Mouse (Mus musculus): Measurements from ENCODE around the gene Hoxd4.

Hoxd4 gene

DNA sequence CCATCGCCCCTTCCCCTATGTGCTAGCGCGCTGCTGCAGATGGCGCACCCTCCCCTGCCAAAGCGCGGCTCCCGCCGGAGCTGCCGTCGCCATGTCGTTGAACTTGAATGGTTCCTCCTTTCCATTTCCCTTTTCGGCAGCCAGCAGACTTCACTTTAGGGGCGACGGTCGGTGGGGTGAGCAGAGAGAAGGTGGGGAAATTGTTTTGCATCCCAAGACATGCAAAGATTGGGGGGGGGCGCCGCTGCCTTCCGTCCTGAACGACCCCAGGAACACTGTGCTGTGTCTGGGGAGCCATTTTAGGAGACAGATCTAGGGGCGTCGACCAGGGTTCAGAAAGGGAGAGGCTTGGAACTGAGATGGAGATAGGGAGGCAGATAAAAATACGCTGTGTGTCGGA lies 31.7 kb upstream of the Hoxd4 start:
- no peak for DNase-seq

DNA sequence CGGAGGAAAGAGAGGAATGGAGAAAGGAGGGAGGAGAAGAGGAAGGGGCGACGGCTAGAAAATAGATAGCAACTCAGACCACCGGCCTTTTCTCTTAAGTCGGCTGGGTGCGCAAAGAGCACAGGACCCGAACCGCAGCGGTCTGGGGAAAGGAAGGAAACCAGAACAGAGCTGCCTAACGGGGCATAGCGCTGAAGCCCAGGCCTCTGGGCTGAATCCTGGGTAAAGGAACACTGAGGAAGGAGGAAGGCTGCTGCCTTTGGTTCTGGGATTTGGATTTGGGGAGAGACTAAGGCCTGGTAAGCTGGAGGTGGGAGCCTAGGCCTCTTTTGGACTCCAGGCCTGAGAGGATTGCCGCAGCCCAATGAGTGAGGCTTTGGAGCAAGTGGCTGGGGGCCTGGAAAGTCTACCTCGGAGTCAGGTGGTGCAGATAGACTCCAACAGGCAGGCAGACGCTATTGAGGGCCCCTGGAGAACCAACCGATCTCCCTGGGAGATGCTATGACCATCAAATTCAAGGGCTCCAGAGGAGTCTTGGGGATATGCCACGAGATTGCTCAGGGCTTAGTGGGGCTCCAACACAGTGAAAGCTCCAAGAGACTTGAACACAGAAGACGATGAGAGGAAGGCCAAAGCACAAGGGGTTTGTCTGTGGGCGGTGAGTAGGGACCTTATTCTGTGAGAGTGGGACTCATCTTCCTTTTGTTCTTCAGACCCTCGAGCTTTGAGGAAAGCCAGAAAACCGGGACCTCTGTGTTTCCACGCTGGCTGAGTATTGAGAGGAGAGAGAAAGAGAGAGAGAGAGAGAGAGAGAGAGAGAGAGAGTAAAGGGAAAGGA lies 30.9 kb upstream of the Hoxd4 start:
- DNase-seq = no peak

DNA sequence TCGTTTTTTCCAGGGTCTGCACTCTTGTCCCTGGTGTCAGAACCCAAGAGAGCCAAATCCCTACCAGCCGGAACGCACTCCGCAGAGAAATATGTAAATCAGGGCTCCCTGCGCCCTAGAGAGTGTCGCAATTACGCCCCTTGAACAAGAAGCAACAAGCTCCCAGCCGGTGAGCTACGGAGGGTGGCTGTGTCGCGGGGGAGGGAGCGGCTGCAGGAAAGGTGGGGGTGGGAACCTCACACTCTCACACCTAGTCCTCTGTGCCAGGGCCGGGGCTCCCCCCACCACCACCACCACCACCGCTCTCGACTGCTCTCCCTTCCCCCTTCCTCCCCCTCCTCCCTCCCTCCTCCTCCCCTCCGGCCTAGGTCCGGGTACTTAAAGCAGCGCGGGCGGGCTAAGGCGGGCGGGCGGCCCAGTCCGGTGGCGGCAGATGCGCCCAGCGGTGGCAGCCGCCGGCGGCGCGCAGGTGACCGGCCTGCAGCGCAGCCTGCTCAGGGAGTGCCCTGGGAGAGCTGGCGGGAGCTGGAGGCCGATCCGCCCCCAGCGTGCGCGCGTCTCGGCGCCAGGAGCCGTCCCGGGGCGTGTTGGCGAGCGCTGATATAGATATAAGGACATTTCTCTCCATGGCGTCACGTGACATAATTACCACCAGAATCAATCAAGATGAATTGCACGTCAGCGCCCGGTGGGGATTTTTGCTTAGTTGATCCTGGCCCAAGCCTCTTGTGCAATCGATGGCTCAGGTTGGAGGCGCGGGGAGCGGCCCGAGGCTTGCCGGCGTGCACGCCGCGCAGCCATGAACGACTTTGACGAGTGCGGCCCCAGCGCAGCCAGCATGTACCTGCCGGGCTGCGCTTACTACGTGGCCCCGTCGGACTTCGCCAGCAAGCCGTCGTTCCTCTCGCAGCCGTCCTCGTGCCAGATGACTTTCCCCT lies 29.9 kb upstream of the Hoxd4 start:
- DNase-seq = no peak

DNA sequence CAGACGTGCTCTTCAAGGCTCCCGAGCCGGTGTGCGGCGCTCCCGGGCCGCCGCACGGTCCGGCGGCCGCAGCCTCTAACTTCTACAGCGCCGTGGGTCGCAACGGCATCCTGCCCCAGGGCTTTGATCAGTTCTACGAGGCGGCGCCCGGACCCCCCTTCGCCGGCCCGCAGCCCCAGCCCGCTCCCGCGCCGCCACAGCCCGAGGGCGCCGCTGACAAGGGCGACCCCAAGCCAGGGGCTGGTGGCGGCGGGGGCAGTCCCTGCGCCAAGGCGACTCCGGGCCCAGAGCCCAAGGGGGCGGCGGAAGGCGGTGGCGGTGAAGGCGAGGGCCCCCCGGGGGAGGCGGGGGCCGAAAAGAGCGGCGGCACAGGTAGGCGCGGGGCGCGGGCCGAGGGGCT lies 28.9 kb upstream of the Hoxd4 start:
- no peak for DNase-seq

DNA sequence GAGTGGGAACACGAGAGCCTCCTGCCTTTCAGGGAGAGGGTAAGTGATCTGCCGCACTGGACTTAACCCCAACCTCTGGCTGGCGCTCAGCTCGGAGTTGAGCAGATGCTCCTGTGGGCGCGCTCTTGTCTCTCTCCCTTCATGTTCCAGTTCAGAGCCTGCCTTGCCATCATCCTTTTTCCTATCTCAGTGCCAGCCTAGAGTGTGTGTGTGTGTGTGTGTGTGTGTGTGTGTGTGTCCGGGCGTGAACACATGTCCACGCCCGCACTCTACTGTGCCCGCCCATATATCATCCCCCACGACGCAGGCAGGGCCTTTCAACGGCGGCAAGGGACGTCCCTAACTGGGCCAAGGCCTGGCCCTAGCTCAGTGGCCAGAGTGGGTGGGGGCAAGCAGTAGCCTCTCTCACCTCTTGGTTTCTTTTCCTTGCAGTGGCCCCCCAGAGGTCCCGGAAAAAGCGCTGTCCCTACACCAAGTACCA lies 28.2 kb upstream of the Hoxd4 start:
- no peak for DNase-seq

DNA sequence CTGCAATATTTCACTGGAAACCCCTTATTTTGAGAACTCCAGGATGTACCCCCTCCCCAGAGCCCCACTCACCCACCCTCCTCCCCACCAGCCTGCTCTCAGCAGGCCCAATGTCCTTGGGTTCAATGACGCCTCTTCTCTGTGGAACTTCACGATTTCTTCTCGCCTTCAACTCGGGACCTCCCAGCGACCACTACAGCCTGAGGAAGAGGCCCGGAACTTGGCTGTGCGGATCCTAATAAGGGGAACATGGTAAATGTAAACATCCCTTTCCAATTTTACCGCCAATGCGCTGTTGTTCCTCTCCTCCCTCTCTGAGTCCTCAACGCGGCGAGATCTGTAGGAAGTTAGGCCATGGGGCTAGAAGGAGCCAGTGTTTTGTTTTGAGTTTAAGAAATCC lies 27.6 kb upstream of the Hoxd4 start:
- no peak for DNase-seq

DNA sequence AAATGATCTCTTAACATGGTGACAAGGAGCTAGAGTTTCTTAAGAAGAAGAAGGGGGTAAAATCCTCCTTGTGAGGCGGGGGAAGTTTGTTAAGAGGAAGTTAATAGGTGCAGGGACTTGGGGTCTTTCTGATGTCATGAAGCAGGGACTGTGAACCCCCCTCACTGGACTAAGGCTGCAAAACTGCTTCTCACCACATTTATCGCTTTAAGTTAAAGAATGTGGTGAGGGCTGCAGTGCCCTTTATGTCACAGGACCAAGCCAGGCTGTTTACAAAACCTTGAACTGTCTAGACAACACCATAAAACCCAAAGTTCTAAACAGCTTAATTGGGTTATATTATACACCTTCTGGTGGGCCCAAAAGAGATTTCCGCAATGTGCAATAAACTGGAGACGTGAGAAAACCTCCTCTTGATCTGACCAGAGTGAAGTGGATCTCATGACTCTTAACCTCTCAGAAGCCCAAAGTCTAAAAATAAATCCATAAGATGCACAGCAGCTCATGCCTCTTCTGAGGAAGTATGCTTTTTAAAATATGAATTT lies 26.6 kb upstream of the Hoxd4 start:
- DNase-seq = no peak

DNA sequence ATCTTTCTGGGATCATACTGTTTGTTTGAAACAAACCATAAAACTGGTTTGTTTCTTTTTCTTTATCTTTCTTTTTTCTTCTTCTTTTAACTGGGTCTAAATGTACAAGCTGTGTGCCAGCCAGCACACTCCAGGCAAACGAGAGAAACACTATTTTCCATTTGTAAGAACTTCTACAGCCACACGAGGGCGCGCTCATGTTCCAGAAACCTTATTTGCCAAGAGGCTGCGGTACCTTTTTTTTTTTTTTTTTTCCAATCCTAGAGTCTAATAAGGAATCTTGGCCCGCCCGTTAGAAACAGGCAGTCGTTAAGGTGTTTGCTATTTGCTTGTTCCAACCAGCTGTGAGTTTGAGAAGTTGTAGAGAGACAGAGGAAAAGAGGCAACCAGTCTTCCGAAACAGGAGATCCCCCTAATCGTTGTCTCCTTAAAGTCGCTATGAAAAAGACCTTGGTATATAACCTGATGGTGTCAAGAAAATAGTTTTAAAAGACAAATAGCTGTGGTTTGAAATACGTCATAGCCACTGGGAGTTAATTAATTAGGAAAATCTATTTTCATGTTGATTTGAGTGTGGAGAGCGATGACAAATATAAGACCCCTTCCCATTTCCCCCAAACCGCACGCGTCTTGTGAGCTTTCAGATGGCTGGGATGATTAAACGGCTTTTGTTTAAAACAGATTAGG lies 25.3 kb upstream of the Hoxd4 start:
- DNase-seq = peak in 1 of 2 experiments; percentile 25

DNA sequence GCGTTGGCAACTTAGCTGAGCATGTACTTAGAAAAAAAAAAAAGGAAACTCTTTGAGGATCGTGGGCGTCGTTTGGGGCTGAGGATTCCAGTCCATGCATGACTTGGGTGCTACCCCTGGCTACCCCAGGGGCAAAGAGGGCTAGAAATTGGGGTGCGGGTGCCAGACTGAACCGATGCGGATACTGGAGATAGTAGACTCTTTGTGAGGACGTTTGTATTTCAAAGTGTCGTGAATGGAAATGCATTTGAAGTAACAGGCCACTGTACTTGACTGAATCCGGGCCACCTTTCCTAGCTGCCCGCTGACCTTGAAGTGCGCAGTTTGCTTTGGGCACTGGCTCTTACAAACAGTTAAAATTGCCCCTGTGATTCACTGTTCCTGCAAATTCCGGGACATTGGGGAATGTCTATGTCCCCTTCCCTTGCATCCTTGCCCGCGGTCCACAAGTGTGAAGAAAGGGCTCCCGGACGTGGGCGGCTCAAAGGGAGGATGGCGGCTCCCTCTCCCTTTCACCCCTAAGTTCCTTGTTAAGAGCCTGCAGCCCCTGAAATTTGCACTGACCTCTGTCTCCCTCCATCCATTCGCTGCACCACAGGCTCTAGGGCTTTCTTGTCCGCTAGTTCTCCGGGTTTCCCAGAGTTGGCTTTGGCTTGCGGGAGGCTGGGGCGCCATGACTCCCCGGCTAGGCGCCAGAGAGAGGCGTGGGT lies 24.6 kb upstream of the Hoxd4 start:
- DNase-seq = no peak

DNA sequence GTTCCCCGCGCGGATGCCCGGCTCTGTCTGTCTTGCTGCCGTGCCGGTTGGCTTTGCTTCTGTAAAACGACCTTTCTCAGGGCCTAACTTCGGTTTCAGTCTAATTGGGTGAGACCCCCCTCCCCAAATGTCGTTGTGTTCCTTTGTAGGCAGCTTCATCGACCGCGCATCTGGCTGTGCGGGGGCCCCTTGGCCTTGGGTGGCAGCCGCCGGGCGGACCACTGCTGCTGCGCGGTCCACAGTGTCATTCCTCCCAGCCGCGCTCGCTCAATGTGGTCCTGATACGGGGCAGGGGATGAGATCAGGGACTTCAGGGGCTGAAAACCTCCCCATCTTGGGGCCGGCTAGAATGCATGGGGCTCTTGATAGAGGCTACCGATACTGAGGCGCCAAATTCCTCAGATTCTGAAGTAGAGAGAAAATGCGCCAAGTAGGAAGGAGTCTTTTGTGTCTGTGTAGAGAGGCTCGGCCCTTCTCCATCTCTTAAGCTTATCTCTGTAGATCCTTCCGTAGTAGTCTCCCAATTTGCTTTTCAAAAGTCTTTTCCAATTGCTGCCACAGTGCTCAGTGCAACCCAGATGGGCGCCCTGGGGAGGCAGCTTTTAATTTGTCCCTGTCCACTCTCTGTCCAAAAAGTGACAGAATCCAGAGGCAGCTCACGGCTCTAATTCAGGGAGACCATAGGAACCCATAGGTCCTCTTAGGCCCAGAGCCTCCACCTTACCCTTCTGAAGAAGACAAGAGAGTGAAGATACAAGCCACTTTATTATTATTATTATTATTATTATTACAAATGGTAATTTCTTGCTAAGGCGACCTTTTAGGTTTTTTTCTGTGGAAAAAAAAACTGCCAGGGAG lies 23.8 kb upstream of the Hoxd4 start:
- no peak for DNase-seq

DNA sequence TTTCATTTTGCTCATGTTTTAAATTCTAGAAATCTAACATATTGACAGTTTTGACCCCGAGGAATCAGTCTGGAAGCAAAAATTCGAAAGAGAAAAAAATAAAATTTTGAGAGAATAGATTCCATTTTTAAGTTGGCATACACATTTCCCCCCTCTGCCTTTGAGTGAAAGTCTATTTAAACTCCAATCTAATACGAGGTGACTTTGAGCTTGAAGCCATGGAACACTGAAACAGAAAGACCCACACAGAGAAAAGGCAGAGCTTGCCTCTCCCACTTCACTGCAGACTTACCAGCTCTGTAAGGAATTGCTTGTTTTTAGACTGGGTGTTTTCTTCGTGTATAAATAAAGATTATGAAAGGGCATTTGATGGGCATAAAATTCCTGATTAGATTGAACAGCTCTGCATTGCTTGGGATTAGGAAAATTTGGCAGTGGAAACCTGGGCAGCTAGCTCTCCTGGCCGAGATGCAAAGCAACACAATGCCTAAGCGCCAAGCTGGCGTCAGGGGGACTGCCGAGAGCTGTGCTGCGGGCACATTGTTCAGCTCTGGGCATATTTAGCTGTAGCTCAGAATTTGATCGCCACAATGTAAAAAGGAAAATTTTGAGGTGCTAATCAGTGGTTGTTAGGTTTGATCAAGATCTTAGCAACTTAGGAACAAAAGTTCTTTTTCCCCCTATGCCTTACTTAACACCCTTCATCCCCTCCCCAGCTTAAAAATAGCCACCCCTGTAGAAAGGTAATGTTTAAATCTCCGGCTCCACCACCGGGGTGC lies 22.7 kb upstream of the Hoxd4 start:
- DNase-seq = no peak

DNA sequence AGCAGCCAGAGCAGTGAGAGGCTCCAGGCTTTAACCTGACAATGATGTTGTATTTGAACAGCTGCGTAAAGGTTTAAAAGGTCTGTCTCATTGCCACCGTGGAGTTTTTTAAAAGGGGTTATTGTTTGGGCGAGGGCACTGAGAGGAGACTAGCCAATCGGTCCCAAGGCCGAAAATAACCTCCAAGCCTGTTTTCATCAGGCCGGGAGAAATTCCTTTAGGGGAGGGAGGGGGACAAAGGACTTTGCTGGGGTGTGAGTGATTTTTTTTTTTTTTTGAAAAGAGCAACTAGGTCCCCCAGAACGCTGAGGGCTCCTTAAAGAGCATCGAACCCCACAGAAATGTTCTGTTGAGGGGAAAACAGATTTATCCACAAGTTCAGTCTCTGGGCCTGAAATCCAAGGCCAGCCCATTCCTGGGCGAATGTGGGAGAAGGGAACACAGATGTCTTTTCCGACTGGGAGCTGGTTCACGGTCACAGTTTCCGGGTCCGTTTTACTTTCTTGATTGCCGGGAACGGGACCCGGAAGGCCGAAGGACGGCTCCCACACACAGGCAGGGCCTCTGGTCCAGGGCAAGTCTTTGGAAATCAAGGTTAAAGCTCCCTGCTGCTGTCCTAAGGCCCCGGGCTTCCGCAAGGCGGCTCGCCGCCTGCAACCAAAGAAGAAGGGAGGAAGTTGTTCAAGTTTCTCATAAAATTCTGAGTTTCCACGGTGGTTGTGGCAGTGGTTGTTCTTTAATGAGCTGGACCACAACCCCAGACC lies 22.0 kb upstream of the Hoxd4 start:
- DNase-seq = no peak

DNA sequence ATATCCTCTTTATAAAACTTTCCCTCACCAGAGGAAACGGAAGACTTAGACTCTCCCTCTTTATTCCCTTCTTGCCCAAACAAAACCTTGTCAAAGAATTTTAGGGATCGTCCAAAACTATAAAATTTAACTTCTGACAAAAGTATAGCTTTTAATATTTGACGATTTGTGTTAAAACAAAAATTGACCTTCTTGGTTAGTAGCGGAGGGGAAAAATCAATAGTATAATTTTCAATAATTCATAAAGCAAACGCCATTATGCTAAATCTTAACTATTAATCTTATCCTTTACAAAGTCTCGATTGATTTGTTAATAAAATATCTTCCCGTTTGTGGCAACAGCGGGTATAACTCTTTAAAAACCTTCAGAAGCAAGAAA lies 21.4 kb upstream of the Hoxd4 start:
- no peak for DNase-seq

DNA sequence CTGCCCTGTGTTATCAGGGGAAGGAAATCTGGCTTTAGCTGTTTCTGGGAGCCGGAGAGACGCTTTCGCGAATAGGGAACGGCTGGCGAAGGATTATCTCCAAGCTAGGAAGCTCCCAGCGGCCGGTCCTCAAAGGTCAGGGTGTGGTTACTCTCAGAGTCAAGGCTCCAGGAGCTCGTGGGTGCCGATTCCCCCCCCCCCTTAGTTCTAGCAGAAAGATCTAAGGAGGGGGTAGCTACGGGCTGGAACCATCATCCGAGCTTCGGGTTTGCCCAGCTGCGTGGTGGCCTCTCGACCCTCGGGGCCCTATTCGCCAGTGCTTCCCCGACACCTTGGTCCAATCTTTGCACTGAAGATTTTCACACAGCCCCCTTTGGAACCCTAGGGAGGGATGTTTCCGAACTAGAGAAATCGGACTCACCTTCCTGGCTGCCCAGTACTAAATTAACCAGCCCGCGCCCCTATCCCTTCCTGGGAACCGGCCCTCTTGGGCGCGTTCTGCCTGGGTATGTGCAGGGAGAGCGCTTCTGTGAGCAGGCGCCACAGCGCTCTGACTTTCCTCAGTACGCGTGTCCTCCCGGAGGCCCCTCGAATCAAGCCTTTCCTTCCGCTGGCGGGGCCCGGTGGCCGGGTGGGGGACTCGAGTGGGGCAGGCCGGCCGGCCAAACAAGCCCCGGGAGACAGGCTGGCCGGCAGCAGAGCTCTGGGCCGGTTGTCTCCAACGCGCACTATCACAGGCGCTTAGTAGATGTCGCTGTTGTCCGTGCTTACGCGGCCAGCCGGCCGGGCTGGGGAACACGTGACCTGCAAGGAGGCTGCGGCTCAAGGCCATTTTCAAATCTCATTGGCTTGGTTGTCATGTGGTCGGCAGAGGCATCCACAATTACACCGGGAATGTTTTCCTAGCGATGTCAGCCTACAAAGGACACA lies 20.4 kb upstream of the Hoxd4 start, which contains the start of gene Hoxd10:
TSS of gene Hoxd10 (plus strand) at position 903 of the 930 bp plus-strand sequence.
- DNase-seq = no peak

DNA sequence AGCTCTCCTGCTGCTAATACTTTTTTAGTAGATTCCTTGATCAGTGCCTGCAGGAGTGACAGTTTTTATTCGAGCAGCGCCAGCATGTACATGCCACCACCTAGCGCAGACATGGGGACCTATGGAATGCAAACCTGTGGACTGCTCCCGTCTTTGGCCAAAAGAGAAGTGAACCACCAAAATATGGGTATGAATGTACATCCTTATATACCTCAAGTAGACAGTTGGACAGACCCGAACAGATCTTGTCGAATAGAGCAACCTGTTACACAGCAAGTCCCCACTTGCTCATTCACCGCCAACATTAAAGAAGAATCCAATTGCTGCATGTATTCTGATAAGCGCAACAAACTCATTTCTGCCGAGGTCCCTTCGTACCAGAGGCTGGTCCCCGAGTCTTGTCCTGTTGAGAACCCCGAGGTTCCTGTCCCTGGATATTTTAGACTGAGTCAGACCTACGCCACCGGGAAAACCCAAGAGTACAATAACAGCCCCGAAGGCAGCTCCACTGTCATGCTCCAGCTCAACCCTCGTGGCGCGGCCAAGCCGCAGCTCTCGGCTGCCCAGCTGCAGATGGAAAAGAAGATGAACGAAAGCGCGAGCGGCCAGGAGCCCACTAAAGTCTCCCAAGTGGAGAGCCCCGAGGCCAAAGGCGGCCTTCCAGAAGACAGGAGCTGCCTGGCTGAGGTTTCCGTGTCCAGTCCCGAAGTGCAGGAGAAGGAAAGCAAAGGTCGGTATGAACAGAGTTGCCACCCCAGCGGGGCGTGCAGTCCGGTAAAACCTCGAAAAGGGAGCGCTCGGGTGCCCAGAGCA lies 19.5 kb upstream of the Hoxd4 start:
- DNase-seq = no peak

DNA sequence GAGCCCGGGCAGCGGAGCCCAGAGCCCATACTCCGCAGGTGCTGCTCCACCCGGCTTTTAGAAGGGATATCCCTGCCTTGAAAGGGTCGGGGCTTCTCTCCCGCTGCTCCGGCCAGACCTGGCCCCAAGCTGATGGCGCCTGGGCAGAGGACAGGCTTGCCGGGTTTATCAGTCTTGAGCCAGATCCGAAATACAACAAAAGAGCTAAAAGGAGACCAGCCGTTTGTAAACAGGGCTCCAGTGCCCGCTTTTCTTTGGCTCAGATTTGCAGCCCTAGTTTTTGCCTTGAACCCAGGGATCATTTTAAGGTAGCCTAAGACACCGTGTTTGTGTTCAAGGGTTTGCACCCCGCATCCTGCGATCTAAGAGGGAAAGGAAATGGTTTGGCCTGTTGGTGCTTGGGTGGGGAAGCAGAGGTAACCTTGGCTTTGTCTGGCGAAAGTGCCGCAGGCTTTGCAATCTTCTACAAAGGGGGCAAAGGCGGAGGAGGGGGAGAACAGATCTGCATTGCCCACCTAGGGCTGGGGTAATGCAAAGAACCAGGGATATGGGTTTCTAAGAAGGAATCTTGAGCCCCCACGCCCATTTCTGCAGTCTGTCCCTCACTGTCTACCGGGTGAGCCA lies 18.8 kb upstream of the Hoxd4 start:
- no peak for DNase-seq

DNA sequence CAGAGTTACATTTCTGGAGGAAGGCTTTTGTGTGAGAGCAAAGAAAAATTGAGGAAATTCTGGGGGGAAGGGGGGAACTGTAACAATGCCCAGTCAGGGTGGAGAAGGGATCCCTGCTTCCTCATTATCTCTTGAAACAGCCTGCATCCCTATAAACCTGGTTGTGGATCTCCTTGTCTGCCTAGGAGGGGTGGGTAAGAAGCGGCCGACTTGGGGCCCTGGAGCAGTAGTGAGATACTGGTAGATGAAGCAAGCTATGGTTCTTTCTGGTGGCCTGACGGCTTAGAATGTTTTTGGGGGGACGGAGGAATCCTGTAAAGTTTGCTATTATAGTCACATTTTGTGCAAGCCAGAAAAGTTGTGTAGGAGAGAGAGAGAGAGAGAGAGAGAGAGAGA lies 18.3 kb upstream of the Hoxd4 start:
- no peak for DNase-seq

Measured in cerebellum, adult 18-20 months (tissue).